Mouse (Mus musculus): ENCODE results near the gene Sec23a. TPM values are rescaled to one million over a fixed set of nuclear protein-coding genes. Genes with fewer than 3 reads are reported as not detected.
"Not testable (repeated sequence)": the region's sequence is repeated elsewhere in the genome, so short reads cannot be mapped to it uniquely, and the experiment has no call there.

The Sec23a gene
- 90.3 and 97.4 TPM in 2 replicates for polyA plus RNA-seq (2014; fragmentation: Nextera tagmentation; extraction: Ambion mirVana)

DNA sequence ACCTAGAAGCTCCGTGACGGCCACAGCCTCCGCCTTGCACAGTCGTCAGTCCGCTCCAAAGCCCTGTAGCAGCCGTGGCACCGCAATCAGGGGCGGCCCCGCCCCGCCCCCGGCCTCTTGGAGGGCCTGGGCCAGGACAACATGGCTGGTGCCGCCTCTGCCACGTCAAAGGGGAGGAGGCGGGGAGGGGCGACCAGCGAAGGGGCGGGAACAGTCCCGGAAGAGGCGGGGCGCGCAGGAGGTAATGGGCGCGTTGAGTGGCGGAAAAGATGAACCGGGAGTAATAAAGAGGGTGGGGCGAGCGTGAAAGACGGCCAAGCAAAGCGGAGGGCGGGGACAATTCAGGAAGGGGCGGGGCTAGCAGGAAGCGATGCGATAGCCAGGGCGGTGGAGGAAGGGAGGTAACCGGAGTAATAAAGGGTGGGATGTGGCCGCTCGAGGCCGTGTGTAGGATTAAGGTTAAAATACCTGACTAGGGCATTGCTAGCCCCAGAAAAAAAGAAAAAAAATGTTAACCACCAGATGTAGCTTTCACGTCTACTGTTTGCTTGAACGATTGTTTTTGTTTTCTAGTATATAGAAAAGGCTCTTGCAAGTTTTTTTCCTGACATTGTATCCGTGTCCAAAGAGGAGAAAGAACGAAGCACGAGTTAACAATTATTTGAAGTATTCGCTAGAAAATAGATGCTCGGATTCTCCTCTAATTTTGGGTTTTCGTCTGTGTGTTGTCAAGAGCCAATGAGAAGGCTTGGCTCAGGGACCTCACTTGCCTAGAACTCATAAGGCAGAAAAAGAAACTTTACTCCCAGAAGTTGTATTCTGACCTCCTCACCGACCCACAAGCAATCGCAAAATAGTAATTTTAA is at the start of gene Sec23a:
TSS of gene Sec23a (minus strand) at position 174 of the 866 bp plus-strand sequence.
- no peaks in the 10 kb centered on the region for H3K9me3 ChIP-seq (ENCODE audit: control insufficient read depth, low read length)
- WGBS, result under 1% methylated on average over 47 of the region's 48 CpGs
- H3K4me2 ChIP-seq, result peak within 1 kb of the TSS; percentile 85
- DNase-seq (ENCODE audit: low spot score, missing footprints) (peak; percentile 99), ATAC-seq (ENCODE audit: low FRiP score) (peak; percentile 97)
- peak within 1 kb of the TSS; percentile 74 for H3K27ac ChIP-seq (ENCODE audit: low read depth, low read length)
- no peaks in the 10 kb centered on the region for H3K36me3 ChIP-seq (ENCODE audit: control insufficient read depth, insufficient read depth, low read length)
- H3K4me3 ChIP-seq (ENCODE audit: low read depth, low read length), result peak within 1 kb of the TSS; percentile 75
- H3K27me3 ChIP-seq (ENCODE audit: control insufficient read depth, insufficient read depth, low read length), result no peaks in the 10 kb centered on the region
- H3K9ac ChIP-seq (ENCODE audit: low read length), result peak within 1 kb of the TSS; percentile 80
- H3K4me1 ChIP-seq (ENCODE audit: control insufficient read depth, insufficient read depth, low read length), result peaks cover 4% of the 10 kb centered on the region; the same call in 1 of the 2 replicates

DNA sequence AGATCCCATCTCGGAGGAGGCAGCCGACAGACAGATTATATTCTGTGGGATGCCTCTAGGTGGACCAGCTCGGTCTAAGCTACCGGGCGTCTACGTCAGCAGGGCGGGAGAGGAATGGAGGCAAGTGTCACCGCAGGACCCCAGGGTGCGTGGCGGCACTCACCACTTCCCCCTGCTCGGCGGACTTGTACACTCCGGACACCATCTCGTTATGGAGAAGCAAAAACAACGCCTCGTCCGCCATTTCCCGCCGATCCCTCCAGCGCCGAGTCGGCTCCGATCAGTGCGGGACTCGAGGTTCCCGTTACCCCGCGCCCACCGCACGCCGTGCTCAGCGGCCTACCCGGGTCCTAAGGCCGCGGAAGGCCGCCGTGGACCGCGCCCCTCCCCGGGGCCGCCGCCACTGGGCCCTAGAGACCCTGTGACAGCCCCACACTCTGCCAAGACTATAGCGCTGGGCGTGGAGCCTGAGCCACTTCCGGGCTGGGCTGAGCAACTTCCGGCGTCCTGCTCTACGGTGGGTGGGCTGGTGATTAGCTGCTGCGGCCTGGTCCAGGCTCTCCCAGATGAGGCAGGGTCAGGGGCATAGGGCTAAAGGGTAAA is 49.3 kb upstream of the Sec23a start, which contains the start of gene Trappc6b:
TSS of gene Trappc6b (minus strand) at position 480 of the 603 bp plus-strand sequence.
- ATAC-seq (ENCODE audit: low FRiP score), result peak; percentile 98
- peak; percentile 96 for DNase-seq (ENCODE audit: low spot score, missing footprints)
- WGBS, result under 1% methylated on average over 49 of the region's 49 CpGs

DNA sequence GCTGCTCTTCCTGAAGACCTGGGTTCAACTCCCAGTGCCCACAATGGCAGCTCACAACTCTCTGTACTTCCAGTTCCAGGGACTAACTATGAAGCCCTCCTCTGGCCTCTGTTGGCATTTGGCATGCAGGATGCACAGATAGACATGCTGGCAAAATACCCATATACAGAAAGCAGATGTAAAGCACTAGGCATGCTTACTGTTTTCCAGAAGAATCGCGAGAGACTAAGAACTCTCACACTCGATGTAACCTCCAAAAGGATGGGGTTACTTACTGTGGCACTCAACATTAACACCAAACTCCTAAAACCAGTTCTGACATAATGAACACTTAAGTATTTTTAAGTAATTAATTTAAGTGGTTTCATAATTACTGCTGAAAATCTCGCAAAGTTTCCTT is 48.5 kb upstream of the Sec23a start:
- peak overlapping the region; percentile 86 for H3K9ac ChIP-seq (ENCODE audit: low read length)
- peak overlapping the region; percentile 56 for H3K4me2 ChIP-seq
- H3K27ac ChIP-seq (ENCODE audit: low read depth, low read length), result no peak overlapping the region
- DNase-seq (ENCODE audit: low spot score, missing footprints) (peak; percentile 84), ATAC-seq (ENCODE audit: low FRiP score) (no peak)
- H3K9me3 ChIP-seq (ENCODE audit: control insufficient read depth, low read length), result no peaks in the 10 kb centered on the region
- H3K4me1 ChIP-seq (ENCODE audit: control insufficient read depth, insufficient read depth, low read length), result peaks cover 5% of the 10 kb centered on the region
- H3K27me3 ChIP-seq (ENCODE audit: control insufficient read depth, insufficient read depth, low read length), result no peaks in the 10 kb centered on the region
- H3K36me3 ChIP-seq (ENCODE audit: control insufficient read depth, insufficient read depth, low read length), result 0 out of 2 replicates have a peak, but pooled peaks cover 2% of the 10 kb centered on the region
- WGBS, result 66% methylated on average over 4 of the region's 4 CpGs
- peak overlapping the region; percentile 82 for H3K4me3 ChIP-seq (ENCODE audit: low read depth, low read length)

More for the DNA sequence above, 49.3 kb upstream of the Sec23a start, which contains the start of gene Trappc6b:
- Histone ChIP-seq H3K4me2 (peak within 1 kb of the TSS; percentile 56), H3K4me1 (ENCODE audit: control insufficient read depth, insufficient read depth, low read length) (peaks cover 5% of the 10 kb centered on the region), H3K4me3 (ENCODE audit: low read depth, low read length) (peak within 1 kb of the TSS; percentile 82), H3K9me3 (ENCODE audit: control insufficient read depth, low read length) (no peaks in the 10 kb centered on the region), H3K36me3 (ENCODE audit: control insufficient read depth, insufficient read depth, low read length) (0 out of 2 replicates have a peak, but pooled peaks cover 2% of the 10 kb centered on the region), H3K27ac (ENCODE audit: low read depth, low read length) (peak within 1 kb of the TSS; percentile 74), H3K9ac (ENCODE audit: low read length) (peak within 1 kb of the TSS; percentile 86), H3K27me3 (ENCODE audit: control insufficient read depth, insufficient read depth, low read length) (no peaks in the 10 kb centered on the region)

DNA sequence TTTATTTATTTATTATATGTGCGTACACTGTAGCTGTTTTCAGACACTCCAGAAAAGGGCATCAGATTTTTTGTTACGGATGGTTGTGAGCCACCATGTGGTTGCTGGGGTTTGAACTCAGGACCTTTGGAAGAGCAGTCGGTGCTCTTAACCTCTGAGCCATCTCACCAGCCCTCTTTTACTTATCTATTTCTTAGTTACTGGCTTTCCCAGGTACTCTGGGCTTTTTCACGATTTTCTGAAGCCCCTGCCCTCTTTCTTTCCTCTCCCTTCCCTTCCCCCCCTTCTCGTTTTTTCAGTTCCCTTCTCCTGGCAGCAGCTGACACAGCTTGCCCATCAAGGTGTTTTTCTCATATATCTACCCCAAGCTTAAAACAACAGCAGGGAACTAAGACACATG is 46.4 kb upstream of the Sec23a start:
- not testable (repeated sequence) for H3K27me3 ChIP-seq (ENCODE audit: control insufficient read depth, insufficient read depth, low read length); H3K4me2 ChIP-seq; DNase-seq (ENCODE audit: low spot score, missing footprints); H3K9ac ChIP-seq (ENCODE audit: low read length); H3K9me3 ChIP-seq (ENCODE audit: control insufficient read depth, low read length); ATAC-seq (ENCODE audit: low FRiP score); H3K27ac ChIP-seq (ENCODE audit: low read depth, low read length); H3K4me1 ChIP-seq (ENCODE audit: control insufficient read depth, insufficient read depth, low read length); H3K4me3 ChIP-seq (ENCODE audit: low read depth, low read length); H3K36me3 ChIP-seq (ENCODE audit: control insufficient read depth, insufficient read depth, low read length)
- WGBS, result 89% methylated on average over 5 of the region's 5 CpGs

DNA sequence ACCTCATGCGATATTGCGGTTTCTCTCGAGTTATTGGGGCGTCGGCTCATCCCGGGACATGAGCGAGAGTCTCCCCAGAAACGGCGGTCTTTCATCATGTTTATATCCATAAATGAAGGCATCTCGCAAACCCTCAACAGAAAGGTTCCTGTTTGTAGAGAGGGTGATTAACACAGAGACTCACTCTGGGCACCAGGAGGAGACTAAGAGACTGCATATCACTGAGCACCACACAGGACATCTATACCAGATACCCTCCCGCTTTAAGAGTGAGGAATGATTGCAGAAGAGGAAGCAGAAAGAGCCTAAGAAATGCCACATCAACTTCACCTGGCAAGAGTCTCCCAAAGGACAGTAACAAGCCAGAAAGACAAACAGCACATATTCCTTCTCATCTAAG is 44.4 kb upstream of the Sec23a start:
- peaks cover 6% of the 10 kb centered on the region; the same call in 1 of the 2 replicates for H3K36me3 ChIP-seq (ENCODE audit: control insufficient read depth, insufficient read depth, low read length)
- ATAC-seq (ENCODE audit: low FRiP score) (no peak), DNase-seq (ENCODE audit: low spot score, missing footprints) (no peak)
- no peak overlapping the region for H3K9ac ChIP-seq (ENCODE audit: low read length)
- no peaks in the 10 kb centered on the region for H3K9me3 ChIP-seq (ENCODE audit: control insufficient read depth, low read length)
- H3K27ac ChIP-seq (ENCODE audit: low read depth, low read length), result no peak overlapping the region
- no peak overlapping the region for H3K4me3 ChIP-seq (ENCODE audit: low read depth, low read length)
- 98% methylated on average over 11 of the region's 11 CpGs for WGBS
- H3K4me1 ChIP-seq (ENCODE audit: control insufficient read depth, insufficient read depth, low read length), result peaks cover 5% of the 10 kb centered on the region
- H3K27me3 ChIP-seq (ENCODE audit: control insufficient read depth, insufficient read depth, low read length), result no peaks in the 10 kb centered on the region
- no peak overlapping the region for H3K4me2 ChIP-seq

DNA sequence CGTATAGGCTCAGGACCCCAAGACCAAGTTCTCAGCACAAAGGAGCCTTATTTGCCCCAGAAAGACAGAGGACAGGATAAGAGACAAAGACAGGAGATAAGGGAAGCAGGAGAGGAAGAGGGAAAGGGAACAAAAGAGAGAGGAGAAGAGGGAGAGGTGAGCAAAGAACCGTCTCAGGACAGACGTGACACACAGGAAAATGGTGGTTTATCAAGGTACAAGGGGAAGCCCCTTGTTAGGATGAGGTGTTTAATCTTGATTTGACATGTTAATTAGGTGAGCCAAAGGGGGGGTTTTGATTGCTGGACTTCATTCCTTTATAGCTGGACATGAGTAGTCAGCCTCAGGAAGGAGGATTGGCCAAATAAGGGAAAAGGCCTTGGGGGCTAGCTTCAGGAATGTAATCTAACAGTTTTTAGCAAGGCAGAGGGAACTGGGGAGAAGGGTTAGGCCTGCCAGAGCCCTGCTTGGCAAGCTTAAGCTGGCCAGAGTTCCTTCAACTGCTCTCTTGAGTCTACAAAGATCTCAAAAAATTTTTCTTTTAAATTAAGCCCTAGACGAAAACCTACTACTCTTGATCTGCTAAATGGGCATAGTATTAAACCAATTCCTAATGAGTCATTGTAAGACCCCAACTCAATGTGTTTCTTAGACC is 43.5 kb upstream of the Sec23a start:
- Histone ChIP-seq H3K27me3 (ENCODE audit: control insufficient read depth, insufficient read depth, low read length) (no peaks in the 10 kb centered on the region), H3K4me3 (ENCODE audit: low read depth, low read length) (no peak overlapping the region), H3K9me3 (ENCODE audit: control insufficient read depth, low read length) (no peaks in the 10 kb centered on the region), H3K4me2 (no peak overlapping the region), H3K27ac (ENCODE audit: low read depth, low read length) (no peak overlapping the region), H3K36me3 (ENCODE audit: control insufficient read depth, insufficient read depth, low read length) (peaks cover 6% of the 10 kb centered on the region; the same call in 1 of the 2 replicates), H3K9ac (ENCODE audit: low read length) (no peak overlapping the region), H3K4me1 (ENCODE audit: control insufficient read depth, insufficient read depth, low read length) (peaks cover 3% of the 10 kb centered on the region)
- no peak for DNase-seq (ENCODE audit: low spot score, missing footprints)
- whole genome bisulfite sequencing, result 89% methylated on average over 4 of the region's 4 CpGs
- no peak for ATAC-seq (ENCODE audit: low FRiP score)

DNA sequence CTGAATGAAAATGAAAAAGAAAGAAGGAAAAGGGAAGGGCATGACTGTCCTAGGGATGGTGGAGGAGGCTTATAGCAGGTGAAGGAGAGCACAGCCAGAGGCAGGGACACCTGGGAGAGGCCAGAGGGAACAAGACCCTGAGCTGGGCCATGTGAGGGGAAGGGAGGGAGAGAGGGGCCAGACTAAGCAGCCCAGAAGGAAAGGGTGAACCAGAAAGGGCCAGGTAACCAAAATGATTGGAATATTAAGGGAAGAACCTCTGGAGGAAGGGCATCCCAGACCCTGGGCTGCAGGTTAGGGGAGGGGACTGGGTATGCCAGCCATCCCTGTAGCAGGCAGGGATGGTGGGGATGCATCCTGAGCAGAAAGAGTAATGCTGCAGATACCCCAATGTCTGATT is 42.2 kb upstream of the Sec23a start:
- DNase-seq (ENCODE audit: low spot score, missing footprints), result peak; percentile 53
- Histone ChIP-seq H3K4me2 (no peak overlapping the region), H3K27me3 (ENCODE audit: control insufficient read depth, insufficient read depth, low read length) (no peaks in the 10 kb centered on the region), H3K4me3 (ENCODE audit: low read depth, low read length) (no peak overlapping the region), H3K4me1 (ENCODE audit: control insufficient read depth, insufficient read depth, low read length) (no peaks in the 10 kb centered on the region), H3K9me3 (ENCODE audit: control insufficient read depth, low read length) (no peaks in the 10 kb centered on the region), H3K36me3 (ENCODE audit: control insufficient read depth, insufficient read depth, low read length) (peaks cover 6% of the 10 kb centered on the region; the same call in 1 of the 2 replicates), H3K27ac (ENCODE audit: low read depth, low read length) (no peak overlapping the region), H3K9ac (ENCODE audit: low read length) (no peak overlapping the region)
- no peak for ATAC-seq (ENCODE audit: low FRiP score)

DNA sequence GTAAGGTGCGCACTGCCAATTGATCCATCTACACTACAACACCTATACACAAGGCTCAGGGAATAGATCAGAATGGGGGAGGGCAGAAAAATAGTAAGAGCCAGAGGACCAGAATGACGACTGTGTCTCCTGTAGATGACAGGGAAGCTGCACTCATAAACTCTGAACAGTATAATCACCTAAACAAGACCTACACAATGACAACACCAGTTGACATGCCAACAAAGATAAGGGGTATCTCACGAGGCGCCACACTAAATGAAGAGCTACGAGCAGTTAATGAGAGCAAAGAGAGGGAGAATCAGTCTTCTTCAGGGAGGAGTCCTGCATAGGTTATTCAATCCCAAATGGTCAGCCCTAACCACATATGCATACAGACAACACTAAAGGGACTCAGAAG is 41.3 kb upstream of the Sec23a start:
- Histone ChIP-seq H3K27ac (ENCODE audit: low read depth, low read length) (no peak overlapping the region), H3K9ac (ENCODE audit: low read length) (no peak overlapping the region), H3K9me3 (ENCODE audit: control insufficient read depth, low read length) (no peaks in the 10 kb centered on the region), H3K4me1 (ENCODE audit: control insufficient read depth, insufficient read depth, low read length) (no peaks in the 10 kb centered on the region), H3K4me3 (ENCODE audit: low read depth, low read length) (no peak overlapping the region), H3K27me3 (ENCODE audit: control insufficient read depth, insufficient read depth, low read length) (no peaks in the 10 kb centered on the region), H3K4me2 (no peak overlapping the region), H3K36me3 (ENCODE audit: control insufficient read depth, insufficient read depth, low read length) (peaks cover 4% of the 10 kb centered on the region; the same call in 1 of the 2 replicates)
- WGBS, result 92% methylated on average over 5 of the region's 5 CpGs
- DNase-seq (ENCODE audit: low spot score, missing footprints) (no peak), ATAC-seq (ENCODE audit: low FRiP score) (no peak)
